Mouse (Mus musculus) forebrain, embryonic 15.5 days (tissue): ENCODE measurements around the gene Vars2. TPM values are rescaled to one million over a fixed set of nuclear protein-coding genes. Genes with fewer than 3 reads are reported as not detected.

Source experiments
- ATAC-seq: fragments of 200-750 bp; cut with Nextera tagmentation; replicated peaks from 2 replicates; pipeline ENCODE4 v1.8.0; 2017; ENCODE audit warnings: mild to moderate bottlenecking, moderate TSS enrichment, moderate library complexity
- H3K27ac ChIP-seq: fragments of 300-500 bp; sonication (generic); replicated peaks from 2 replicates; pipeline ENCODE4 v1.5.1; 2015; ENCODE audit warnings: mild to moderate bottlenecking, inconsistent platforms
- H3K27me3 ChIP-seq: fragments of 300-500 bp; sonication (generic); 2 replicates; pipeline ENCODE4 v1.6.1; 2015; ENCODE audit warnings: inconsistent platforms
- H3K36me3 ChIP-seq: fragments of 300-500 bp; sonication (generic); 2 replicates; pipeline ENCODE4 v1.6.1; 2015; ENCODE audit warnings: mild to moderate bottlenecking, inconsistent platforms
- H3K4me1 ChIP-seq: fragments of 300-500 bp; sonication (generic); 2 replicates; pipeline ENCODE4 v1.6.1; 2015; ENCODE audit warnings: inconsistent platforms
- H3K4me2 ChIP-seq: fragments of 300-500 bp; sonication (generic); replicated peaks from 2 replicates; pipeline ENCODE4 v1.6.1; 2015; ENCODE audit warnings: mild to moderate bottlenecking, inconsistent platforms
- H3K4me3 ChIP-seq: fragments of 300-500 bp; sonication (generic); 2 replicates; pipeline ENCODE4 v1.5.1; 2015; ENCODE audit warnings: mild to moderate bottlenecking, inconsistent platforms
- H3K9ac ChIP-seq: fragments of 300-500 bp; sonication (generic); replicated peaks from 2 replicates; pipeline ENCODE4 v1.6.1; 2015; ENCODE audit warnings: mild to moderate bottlenecking, inconsistent platforms
- H3K9me3 ChIP-seq: fragments of 300-500 bp; sonication (generic); 2 replicates; pipeline ENCODE4 v1.6.1; 2016; ENCODE audit warnings: inconsistent platforms
- WGBS: fragments of 180-500 bp; shearing (Covaris S2); methylation state at CpG from one replicate; pipeline ENCODE4 v1.1.7; 2015; ENCODE audit warnings: mixed read lengths; 5-methylcytosine and 5-hydroxymethylcytosine counted together
- polyA plus RNA-seq: library from polyadenylated mRNA; unstranded; fragments of >200 nt; fragmentation: Nextera tagmentation; extraction: Ambion mirVana; gene quantifications from 2 replicates; pipeline ENCODE4 v1.2.1, GENCODE M21; 2015

Vars2 gene
- 16.2 and 18.1 TPM in 2 replicates for polyA plus RNA-seq

DNA sequence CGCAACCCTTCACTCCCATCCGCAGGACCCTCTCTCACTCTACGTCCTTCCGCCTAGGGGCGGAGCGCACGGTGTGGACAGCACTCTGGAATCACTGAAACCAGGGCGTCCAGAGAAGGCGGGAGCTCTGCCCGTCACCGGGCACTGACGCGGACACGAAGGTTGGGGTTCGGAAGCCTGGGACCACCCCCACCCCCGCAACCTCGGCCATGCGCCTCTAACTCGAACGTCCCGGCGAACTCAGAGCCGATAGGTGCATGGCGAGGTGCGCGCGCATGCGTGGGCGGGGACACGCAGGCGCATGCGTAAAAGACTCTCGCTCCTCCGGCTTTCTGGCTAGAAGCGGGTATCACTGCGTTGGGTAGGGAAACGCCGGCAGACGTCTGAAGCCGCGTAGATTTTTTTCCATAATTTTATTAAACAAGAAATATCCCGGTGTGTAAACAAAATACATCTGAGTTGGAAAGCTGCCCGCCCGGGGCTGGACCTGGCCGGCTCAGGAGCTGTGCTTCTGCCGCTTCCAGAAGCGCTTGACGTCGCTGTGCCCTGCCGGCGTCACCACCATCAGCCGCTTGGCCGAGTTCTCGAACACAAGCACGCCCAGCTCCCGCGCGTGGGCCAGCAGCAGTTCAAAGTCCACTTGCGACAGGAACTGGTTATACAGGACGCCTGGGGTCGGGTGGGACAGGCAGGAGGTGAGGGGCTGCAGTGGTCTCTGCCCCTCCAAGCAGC is at the start of gene Vars2:
Gene Vars2 (minus strand): TSS at position 259 of the 732 bp plus-strand sequence.
- H3K9me3 ChIP-seq = no peaks in the 10 kb centered on the region
- H3K4me3 ChIP-seq = peak within 1 kb of the TSS; percentile 75
- H3K36me3 ChIP-seq = peaks cover 13% of the 10 kb centered on the region; the same call in 1 of the 2 replicates
- peak; percentile 91 for ATAC-seq
- WGBS = under 1% methylated on average over 61 of the region's 61 CpGs
- peak within 1 kb of the TSS; percentile 85 for H3K9ac ChIP-seq
- H3K27me3 ChIP-seq = no peaks in the 10 kb centered on the region
- peaks cover 16% of the 10 kb centered on the region for H3K4me1 ChIP-seq
- H3K27ac ChIP-seq = peak within 1 kb of the TSS; percentile 87
- peak within 1 kb of the TSS; percentile 92 for H3K4me2 ChIP-seq

DNA sequence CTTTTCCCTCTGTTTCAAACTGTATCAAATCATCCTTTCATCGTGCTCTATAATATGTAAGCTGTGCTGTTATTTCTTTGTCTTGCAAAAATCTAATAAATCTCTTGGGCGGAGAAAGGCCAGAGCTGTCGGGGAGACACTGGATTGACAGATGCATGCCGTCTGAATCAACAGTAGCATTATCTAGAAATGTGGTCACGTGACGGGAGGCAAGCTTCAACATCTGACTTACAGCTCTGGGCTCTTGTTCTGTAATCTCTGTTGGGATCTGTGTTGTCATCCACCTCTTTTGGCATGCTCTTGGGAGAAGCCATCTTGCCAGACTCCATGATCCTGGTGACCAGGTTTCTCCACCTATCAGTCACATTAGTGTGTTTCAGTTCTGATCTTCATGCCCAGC is 49.7 kb upstream of the Vars2 start:
- Histone ChIP-seq H3K27me3 (no peaks in the 10 kb centered on the region), H3K27ac (no peak overlapping the region), H3K4me3 (no peak overlapping the region), H3K9me3 (no peaks in the 10 kb centered on the region), H3K36me3 (no peaks in the 10 kb centered on the region), H3K4me2 (no peak overlapping the region), H3K4me1 (peaks cover 13% of the 10 kb centered on the region), H3K9ac (no peak overlapping the region)
- no peak for ATAC-seq
- 91% methylated on average over 6 of the region's 6 CpGs for WGBS

DNA sequence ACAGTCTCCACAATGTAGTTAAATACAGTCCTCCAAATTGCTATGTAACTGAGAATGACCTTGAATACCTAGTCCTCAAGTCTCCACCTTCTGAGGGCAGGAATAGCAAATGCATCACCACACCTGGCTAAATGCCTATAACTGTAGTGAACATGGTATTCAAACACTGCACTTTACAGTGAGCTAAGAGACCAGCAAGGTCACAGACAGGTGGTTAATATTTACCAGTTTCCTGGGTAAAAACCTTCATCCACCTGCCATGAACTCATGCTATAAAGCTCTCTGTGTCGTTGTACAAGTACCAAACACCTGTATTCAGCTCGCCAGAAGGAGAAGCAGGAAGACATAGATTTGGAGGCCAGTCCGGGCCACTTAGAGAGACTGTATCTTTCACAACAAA is 48.7 kb upstream of the Vars2 start:
- Histone ChIP-seq H3K27ac (no peak overlapping the region), H3K36me3 (no peaks in the 10 kb centered on the region), H3K4me1 (peaks cover 15% of the 10 kb centered on the region), H3K9ac (no peak overlapping the region), H3K4me2 (no peak overlapping the region), H3K27me3 (no peaks in the 10 kb centered on the region), H3K4me3 (no peak overlapping the region), H3K9me3 (no peaks in the 10 kb centered on the region)
- no peak for ATAC-seq
- 92% methylated on average over 3 of the region's 3 CpGs for WGBS

DNA sequence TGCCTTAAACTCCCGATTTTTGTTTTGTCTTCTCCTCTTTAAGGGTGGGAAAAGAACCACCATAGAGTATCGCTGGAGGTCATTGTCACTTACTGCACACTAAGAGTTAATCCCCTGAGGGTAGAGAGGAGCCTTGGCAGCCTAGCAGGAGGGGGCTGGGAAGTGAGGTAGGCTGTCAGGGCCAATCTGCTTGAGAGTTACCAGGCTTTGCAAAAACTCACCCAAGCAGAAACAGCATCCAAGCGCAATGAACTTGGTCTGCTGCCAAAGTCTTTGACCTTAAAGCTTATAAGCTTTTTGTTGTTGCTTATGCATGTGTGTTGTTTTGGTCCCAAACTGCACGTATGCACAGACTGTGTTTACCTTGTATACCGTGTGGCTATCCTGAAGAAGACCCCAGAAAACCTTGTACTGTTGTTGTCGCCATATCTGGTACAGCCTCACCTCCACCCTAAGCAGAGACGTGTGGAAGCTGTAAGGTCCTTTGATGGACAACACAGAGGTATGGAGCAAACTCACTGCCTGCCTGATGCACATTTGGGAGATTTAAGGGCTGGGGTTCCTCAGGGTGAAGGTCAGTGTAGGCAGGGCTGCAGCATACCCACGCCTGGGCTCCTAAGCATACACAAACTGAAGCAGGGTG is 43.4 kb upstream of the Vars2 start:
- Histone ChIP-seq H3K4me2 (0 out of 2 replicates have a peak overlapping the region, but pooled peaks have one; percentile 3), H3K4me3 (no peak overlapping the region), H3K36me3 (no peaks in the 10 kb centered on the region), H3K27me3 (no peaks in the 10 kb centered on the region), H3K27ac (peak overlapping the region; percentile 74), H3K4me1 (peaks cover 18% of the 10 kb centered on the region), H3K9ac (no peak overlapping the region), H3K9me3 (no peaks in the 10 kb centered on the region)
- peak; percentile 86 for ATAC-seq
- 11% methylated on average over 8 of the region's 8 CpGs for WGBS

DNA sequence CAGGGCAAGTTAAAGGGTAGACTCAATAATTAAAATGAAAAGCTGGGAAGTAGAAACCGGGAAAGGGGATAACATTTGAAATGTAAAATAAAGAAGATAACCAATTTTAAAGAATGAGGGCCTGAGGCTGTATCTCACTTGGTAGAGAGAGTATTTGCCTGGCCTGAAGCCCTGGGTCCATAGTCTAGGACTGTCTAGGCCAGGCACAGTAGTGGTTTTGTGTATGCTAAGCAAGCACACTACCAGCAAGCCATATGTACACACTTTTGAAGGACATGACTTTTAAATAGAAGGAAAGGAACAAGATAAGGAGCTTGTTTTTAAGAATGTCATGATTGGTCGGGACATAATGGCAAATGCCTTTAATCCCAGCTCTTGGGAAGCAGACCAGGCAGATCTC is 41.2 kb upstream of the Vars2 start:
- Histone ChIP-seq H3K4me1 (peaks cover 39% of the 10 kb centered on the region), H3K9me3 (no peaks in the 10 kb centered on the region), H3K4me3 (no peak overlapping the region), H3K4me2 (no peak overlapping the region), H3K36me3 (no peaks in the 10 kb centered on the region), H3K27ac (no peak overlapping the region), H3K9ac (no peak overlapping the region), H3K27me3 (no peaks in the 10 kb centered on the region)
- no peak for ATAC-seq
- 77% methylated on average over 2 of the region's 2 CpGs for WGBS

DNA sequence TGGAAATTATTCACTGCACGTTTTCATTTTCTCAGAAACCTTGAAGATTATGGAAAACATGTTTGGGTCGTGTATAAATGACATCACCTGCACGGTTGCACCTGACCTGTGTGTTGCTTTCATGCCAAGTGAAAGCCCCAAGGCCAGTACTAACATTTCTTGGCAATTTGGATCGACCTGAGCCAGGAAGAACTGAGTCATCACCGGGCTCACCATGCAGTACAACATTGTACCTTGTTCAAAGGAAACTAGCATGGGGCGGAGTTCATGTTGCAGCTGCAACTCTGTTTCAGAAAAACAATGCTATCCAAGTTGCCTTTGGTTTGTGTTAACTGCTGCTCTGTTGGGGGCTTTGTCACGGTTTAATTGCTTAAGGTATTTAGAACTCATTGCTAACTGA is 40.5 kb upstream of the Vars2 start:
- H3K4me2 ChIP-seq = no peak overlapping the region
- peaks cover 40% of the 10 kb centered on the region for H3K4me1 ChIP-seq
- H3K9ac ChIP-seq = no peak overlapping the region
- H3K36me3 ChIP-seq = no peaks in the 10 kb centered on the region
- no peak overlapping the region for H3K4me3 ChIP-seq
- no peak for ATAC-seq
- H3K27me3 ChIP-seq = no peaks in the 10 kb centered on the region
- no peaks in the 10 kb centered on the region for H3K9me3 ChIP-seq
- no peak overlapping the region for H3K27ac ChIP-seq
- WGBS = 56% methylated on average over 7 of the region's 7 CpGs

DNA sequence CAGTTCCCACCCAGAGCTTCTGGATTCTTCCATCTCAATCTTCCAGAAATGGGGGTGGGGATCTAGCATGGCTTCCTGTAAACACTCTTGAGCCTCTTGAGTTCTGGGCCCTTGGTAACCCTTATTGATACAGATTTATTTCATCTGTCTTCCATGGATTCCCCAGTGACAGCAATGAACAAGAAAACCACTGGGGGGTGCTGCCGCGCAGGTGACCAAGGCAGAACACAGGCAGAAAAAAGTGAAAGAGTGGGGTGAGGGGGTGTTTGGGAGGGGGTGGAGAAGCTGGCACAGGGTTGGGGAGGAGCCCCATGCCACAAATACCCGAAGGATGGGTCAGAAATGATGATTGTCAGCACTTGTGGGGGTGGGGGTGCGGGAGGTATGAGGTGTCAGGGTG is 38.4 kb upstream of the Vars2 start:
- WGBS = 20% methylated on average over 4 of the region's 4 CpGs
- Histone ChIP-seq H3K27me3 (no peaks in the 10 kb centered on the region), H3K9me3 (no peaks in the 10 kb centered on the region), H3K9ac (no peak overlapping the region), H3K4me2 (no peak overlapping the region), H3K27ac (0 out of 2 replicates have a peak overlapping the region, but pooled peaks have one; percentile 4), H3K4me3 (no peak overlapping the region), H3K36me3 (no peaks in the 10 kb centered on the region), H3K4me1 (peaks cover 52% of the 10 kb centered on the region)
- ATAC-seq = no peak

DNA sequence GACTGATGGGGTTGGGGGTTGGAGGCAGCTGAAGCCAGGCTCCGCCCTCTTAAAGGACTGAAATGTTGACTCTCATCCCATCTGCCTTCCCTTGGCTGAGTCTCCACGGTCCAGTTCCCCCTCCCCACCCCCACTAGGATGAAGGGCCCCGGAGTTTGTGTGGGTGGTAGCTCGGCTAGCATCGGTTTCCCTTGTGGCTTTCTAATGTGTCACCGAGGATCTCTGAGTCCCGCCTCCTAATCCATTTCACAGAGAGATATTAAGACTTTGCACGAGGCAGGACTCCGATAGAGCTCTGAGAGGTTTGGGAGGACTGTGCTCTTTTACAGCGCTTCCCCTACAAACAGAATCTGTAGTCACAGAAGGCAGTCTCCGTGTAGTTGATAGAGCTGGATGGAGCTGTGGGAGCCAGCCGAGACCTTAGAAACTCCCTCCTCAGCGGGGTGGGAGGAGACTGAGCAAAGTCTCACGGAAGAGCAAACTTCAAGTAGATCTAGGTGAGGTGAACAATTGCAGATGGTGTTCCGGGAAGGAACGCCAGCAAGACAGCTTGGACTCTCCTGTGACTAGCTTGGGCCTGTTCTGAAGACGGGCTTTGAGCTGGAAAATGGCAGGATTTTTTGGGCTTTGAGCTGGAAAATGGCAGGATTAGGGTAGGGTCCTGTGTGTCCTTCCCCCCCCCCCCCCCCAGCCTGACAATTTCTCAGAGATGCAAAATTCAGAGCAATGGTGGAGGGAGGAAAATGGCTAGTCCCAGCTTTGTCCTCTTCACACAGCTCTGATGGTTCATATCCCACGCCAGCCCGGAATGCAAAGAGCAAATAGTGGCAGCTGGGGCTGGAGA is 37.5 kb upstream of the Vars2 start, which contains the start of gene Ddr1:
Gene Ddr1 (minus strand): TSS at position 1 of the 844 bp plus-strand sequence.
- WGBS = 6% methylated on average over 19 of the region's 19 CpGs
- Histone ChIP-seq H3K27ac (peak within 1 kb of the TSS; percentile 99), H3K4me3 (peak within 1 kb of the TSS; percentile 47), H3K9me3 (no peaks in the 10 kb centered on the region), H3K36me3 (no peaks in the 10 kb centered on the region), H3K27me3 (no peaks in the 10 kb centered on the region), H3K4me2 (peak within 1 kb of the TSS; percentile 89), H3K9ac (peak within 1 kb of the TSS; percentile 59), H3K4me1 (peaks cover 45% of the 10 kb centered on the region)
- ATAC-seq = peak; percentile 38

DNA sequence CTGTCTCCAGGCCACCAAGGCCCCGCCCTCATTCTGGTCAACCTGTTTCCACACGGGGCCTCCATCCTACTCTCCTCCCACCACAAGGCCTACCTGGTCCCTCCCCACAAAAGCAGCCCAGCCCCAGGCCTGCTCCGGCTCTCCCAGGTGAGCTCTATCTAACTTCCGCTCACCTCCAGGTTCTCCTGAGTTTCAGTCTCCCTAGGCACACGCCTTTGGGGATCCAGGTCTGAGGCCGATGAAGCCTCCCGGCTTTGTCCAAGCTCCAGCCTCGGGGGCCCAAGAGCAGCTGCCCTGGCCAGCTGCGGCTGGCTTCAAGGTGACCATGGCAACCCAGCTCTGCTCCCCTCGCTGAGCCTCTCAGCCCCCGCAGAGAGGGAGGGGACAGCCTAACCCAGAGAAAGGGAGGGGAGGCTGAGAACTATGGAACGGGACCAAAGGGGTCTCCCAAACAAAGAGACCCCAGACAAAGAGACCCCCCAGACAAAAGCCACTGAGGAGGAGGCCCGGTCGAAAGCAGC is 36.4 kb upstream of the Vars2 start:
- H3K4me1 ChIP-seq = peaks cover 56% of the 10 kb centered on the region

DNA sequence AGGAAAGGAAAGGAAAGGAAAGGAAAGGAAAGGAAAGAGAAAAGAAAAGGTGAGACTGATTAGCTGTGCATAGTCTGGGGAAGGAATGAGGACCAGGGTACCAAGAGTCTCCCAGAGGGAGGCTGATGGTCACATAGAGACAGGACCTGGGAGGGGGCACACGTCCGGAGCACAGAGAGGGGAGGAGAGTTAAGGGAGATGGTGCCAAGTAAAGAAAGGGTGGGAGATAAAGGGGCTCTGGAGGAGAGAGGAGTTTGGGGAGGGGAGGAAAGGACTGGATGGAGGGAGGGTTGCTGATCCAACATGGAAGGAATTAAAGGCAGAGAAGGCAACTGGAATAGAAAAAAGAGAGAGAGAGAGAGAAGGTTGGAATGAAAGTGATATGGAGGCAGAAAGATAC is 35.7 kb upstream of the Vars2 start:
- no peaks in the 10 kb centered on the region for H3K9me3 ChIP-seq
- ATAC-seq = no peak
- H3K9ac ChIP-seq = peak overlapping the region; percentile 84
- no peaks in the 10 kb centered on the region for H3K27me3 ChIP-seq
- H3K27ac ChIP-seq = peak overlapping the region; percentile 99
- WGBS = 4% methylated on average over 2 of the region's 2 CpGs
- H3K4me2 ChIP-seq = peak overlapping the region; percentile 89
- peaks cover 63% of the 10 kb centered on the region for H3K4me1 ChIP-seq
- H3K36me3 ChIP-seq = no peaks in the 10 kb centered on the region
- H3K4me3 ChIP-seq = peak overlapping the region; percentile 67

More for the DNA sequence above, 36.4 kb upstream of the Vars2 start:
- Histone ChIP-seq H3K9ac (peak overlapping the region; percentile 59), H3K9me3 (no peaks in the 10 kb centered on the region), H3K27me3 (no peaks in the 10 kb centered on the region), H3K27ac (peak overlapping the region; percentile 99), H3K36me3 (no peaks in the 10 kb centered on the region), H3K4me3 (peak overlapping the region; percentile 47), H3K4me2 (peak overlapping the region; percentile 89)
- peak; percentile 42 for ATAC-seq
- WGBS = under 1% methylated on average over 14 of the region's 14 CpGs

DNA sequence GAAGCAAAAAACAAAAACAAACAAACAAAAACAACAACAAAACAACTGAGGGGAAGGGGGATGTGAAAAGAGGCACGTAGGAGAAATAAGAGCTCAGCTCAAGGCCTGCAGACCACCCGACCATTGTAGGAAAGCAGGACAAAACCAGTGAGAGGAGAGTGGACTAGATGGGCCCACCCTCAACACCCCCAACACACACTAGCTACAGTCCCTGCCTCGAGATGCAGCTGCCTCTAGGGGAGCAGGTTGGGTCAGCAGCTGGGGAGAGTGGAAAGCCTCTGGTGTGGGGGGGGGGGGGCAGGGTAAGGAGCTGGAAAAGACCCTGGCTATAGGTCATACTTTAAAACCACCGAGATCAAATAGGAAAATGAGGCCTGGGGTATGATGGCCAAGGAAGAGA is 35.2 kb upstream of the Vars2 start:
- WGBS = 2% methylated on average over 4 of the region's 4 CpGs
- peaks cover 68% of the 10 kb centered on the region for H3K4me1 ChIP-seq
- ATAC-seq = no peak

More for the DNA sequence above, 35.2 kb upstream of the Vars2 start:
- Histone ChIP-seq H3K27ac (peak overlapping the region; percentile 99), H3K4me3 (peak overlapping the region; percentile 67), H3K27me3 (no peaks in the 10 kb centered on the region), H3K36me3 (no peaks in the 10 kb centered on the region), H3K9ac (peak overlapping the region; percentile 84), H3K9me3 (no peaks in the 10 kb centered on the region), H3K4me2 (peak overlapping the region; percentile 89)
